ENCODE assay signal across 12 mouse cellular contexts in the genomic region with DNA sequence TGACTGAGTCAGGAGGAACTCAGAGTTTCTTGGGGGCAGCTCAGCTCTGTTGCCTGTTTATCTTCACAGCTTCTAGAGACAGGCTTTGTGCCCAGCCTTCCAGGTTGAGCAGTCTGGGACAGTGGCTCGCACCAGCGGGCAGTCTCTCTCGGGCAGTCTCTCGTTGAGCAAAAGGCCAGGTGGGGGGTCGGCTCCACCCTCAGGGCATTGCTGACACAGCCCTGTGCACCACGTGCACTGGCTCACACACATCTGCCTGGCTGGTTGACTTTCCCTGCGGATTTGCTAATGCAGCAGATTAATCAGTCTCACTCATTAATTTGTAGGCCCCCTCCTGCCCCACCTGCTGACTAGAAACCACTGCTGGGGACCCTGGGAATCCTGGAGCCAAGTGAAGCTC. TPM values are rescaled to one million over a fixed set of nuclear protein-coding genes. Genes with fewer than 3 reads are reported as not detected.
DNase-seq lines count a peak whose midpoint lies in the region; ATAC-seq and TF ChIP-seq lines count a peak whose summit lies in the region.
"Had no signal": no experiment of that assay in that cellular context is flagged by ENCODE, and none has a peak within 500 bp of the region (broad histone marks: within the 10 kb centered on the region; RNA-seq: fewer than 3 reads in every experiment).

No protein-coding gene starts in this region.

- H3K4me1 ChIP-seq in forebrain, embryonic 12.5 days: peaks cover 65% of the 10 kb centered on the region
- H3K4me1 ChIP-seq in forebrain, postnatal 0 days (ENCODE audit: insufficient read depth): peaks cover 9% of the 10 kb centered on the region
- peaks cover 52% of the 10 kb centered on the region for H3K4me1 ChIP-seq in hindbrain, embryonic 15.5 days (replicated peaks)
- peaks cover 32% of the 10 kb centered on the region for H3K4me1 ChIP-seq in heart, embryonic 10.5 days

- no peak overlapping the region; the same call in 1 of the 2 replicates for H3K9ac ChIP-seq in forebrain, embryonic 12.5 days
- no peak overlapping the region for H3K9ac ChIP-seq in forebrain, postnatal 0 days
- no peak overlapping the region for H3K9ac ChIP-seq in hindbrain, embryonic 15.5 days
- H3K9ac ChIP-seq: limb, embryonic 13.5 days had no signal

- peak overlapping the region; percentile 78; the same call in 1 of the 2 replicates for H3K27ac ChIP-seq in forebrain, embryonic 12.5 days
- no peak overlapping the region for H3K27ac ChIP-seq in forebrain, postnatal 0 days (ENCODE audit: low read depth, low read length)
- H3K27ac ChIP-seq in hindbrain, embryonic 15.5 days (replicated peaks): 0 out of 2 replicates have a peak overlapping the region, but pooled peaks have one; percentile 21
- H3K27ac ChIP-seq in heart, embryonic 10.5 days: no peak overlapping the region
- H3K27ac ChIP-seq: layer of hippocampus, adult 2 months; limb, embryonic 13.5 days; macrophage had no signal

- peak; percentile 4; the same call in 1 of the 2 replicates for ATAC-seq in forebrain, embryonic 12.5 days (ENCODE audit: low FRiP score)
- no peak for ATAC-seq in forebrain, postnatal 0 days
- no peak for ATAC-seq in hindbrain, embryonic 15.5 days (ENCODE audit: low FRiP score, low read depth)
- no peak for ATAC-seq in monocyte, adult 5-6 weeks (replicated peaks; ENCODE audit: insufficient number of reproducible peaks, low FRiP score, low TSS enrichment, poor library complexity, severe bottlenecking)

- no peaks in the 10 kb centered on the region for H3K36me3 ChIP-seq in forebrain, embryonic 12.5 days (replicated peaks)
- no peaks in the 10 kb centered on the region for H3K36me3 ChIP-seq in forebrain, postnatal 0 days (ENCODE audit: insufficient read depth)
- H3K36me3 ChIP-seq in hindbrain, embryonic 15.5 days: no peaks in the 10 kb centered on the region
- no peaks in the 10 kb centered on the region for H3K36me3 ChIP-seq in heart, embryonic 10.5 days
- H3K36me3 ChIP-seq: limb, embryonic 13.5 days had no signal

- WGBS in forebrain, embryonic 12.5 days: under 1% methylated on average over 7 of the region's 7 CpGs
- 7% methylated on average over 7 of the region's 7 CpGs for WGBS in forebrain, postnatal 0 days
- WGBS in hindbrain, embryonic 15.5 days: 7% methylated on average over 7 of the region's 7 CpGs
- 8% methylated on average over 7 of the region's 7 CpGs for WGBS in heart, embryonic 10.5 days

- no peak for TF ChIP-seq POLR2A in brain, embryonic 14.5 days (IDR thresholded peaks at IDR 0.05; ENCODE audit: borderline replicate concordance, extremely low read depth, insufficient read depth, insufficient read length, poor library complexity, severe bottlenecking)

- no peak overlapping the region for H3K4me2 ChIP-seq in forebrain, embryonic 12.5 days
- H3K4me2 ChIP-seq in forebrain, postnatal 0 days (ENCODE audit: low read depth): no peak overlapping the region
- no peak overlapping the region for H3K4me2 ChIP-seq in hindbrain, embryonic 15.5 days
- H3K4me2 ChIP-seq: limb, embryonic 13.5 days had no signal

- H3K27me3 ChIP-seq in forebrain, embryonic 12.5 days: peaks cover 45% of the 10 kb centered on the region
- no peaks in the 10 kb centered on the region; the same call in 1 of the 2 replicates for H3K27me3 ChIP-seq in forebrain, postnatal 0 days (ENCODE audit: insufficient read depth, low read length)
- no peaks in the 10 kb centered on the region for H3K27me3 ChIP-seq in hindbrain, embryonic 15.5 days
- H3K27me3 ChIP-seq in heart, embryonic 10.5 days (ENCODE audit: insufficient read depth, poor library complexity, severe bottlenecking): peaks cover 87% of the 10 kb centered on the region

- DNase-seq in forebrain, postnatal 0 days: no peak
- DNase-seq in brain, embryonic 14.5 days (ENCODE audit: low read depth): peak; percentile 52
- peak; percentile 21 for DNase-seq in mesoderm, embryonic 11.5 days (ENCODE audit: low read depth, low spot score)
- no peak for DNase-seq in heart, embryonic 10.5 days (ENCODE audit: low spot score)
- DNase-seq in right cerebral cortex, postnatal 36 days (ENCODE audit: low spot score in 2 of 2): no peak

- no peak for TF ChIP-seq CTCF in forebrain, postnatal 0 days (IDR thresholded peaks at IDR 0.05; ENCODE audit: low read depth)
- no peak for TF ChIP-seq CTCF in brain, embryonic 14.5 days (IDR thresholded peaks at IDR 0.05; ENCODE audit: borderline replicate concordance, extremely low read depth, insufficient read depth, insufficient read length)

- no peak overlapping the region for H3K4me3 ChIP-seq in forebrain, embryonic 12.5 days (replicated peaks)
- no peak overlapping the region for H3K4me3 ChIP-seq in forebrain, postnatal 0 days (ENCODE audit: low read depth, low read length)
- H3K4me3 ChIP-seq in hindbrain, embryonic 15.5 days: no peak overlapping the region
- no peak overlapping the region for H3K4me3 ChIP-seq in heart, embryonic 10.5 days
- H3K4me3 ChIP-seq: layer of hippocampus, adult 2 months; limb, embryonic 13.5 days had no signal

- no peaks in the 10 kb centered on the region for H3K9me3 ChIP-seq in forebrain, embryonic 12.5 days
- H3K9me3 ChIP-seq in forebrain, postnatal 0 days (ENCODE audit: low read length): no peaks in the 10 kb centered on the region
- H3K9me3 ChIP-seq in hindbrain, embryonic 15.5 days: no peaks in the 10 kb centered on the region
- H3K9me3 ChIP-seq in heart, embryonic 10.5 days: no peaks in the 10 kb centered on the region
- H3K9me3 ChIP-seq: limb, embryonic 13.5 days had no signal

RNA-seq across cellular contexts. Expression of gene Chrna4, which starts 1.4 kb away (rescaled TPM):
- 20.2 and 20.8 TPM in 2 replicates for polyA plus RNA-seq in forebrain, embryonic 12.5 days (2016; fragmentation: Nextera tagmentation; extraction: Ambion mirVana)
- 14.9 and 17.8 TPM in 2 replicates for total RNA-seq in forebrain, postnatal 0 days (2014; rRNA removed)
- 12.1 and 24.2 TPM in 2 replicates for polyA plus RNA-seq in forebrain, postnatal 0 days (2015; fragmentation: Nextera tagmentation; extraction: Ambion mirVana)
- 14.8 and 42.9 TPM in 2 replicates for polyA plus RNA-seq in brain, embryonic 14.5 days (2012; rRNA removed)
- polyA plus RNA-seq in hindbrain, embryonic 15.5 days (2015; fragmentation: Nextera tagmentation; extraction: Ambion mirVana): 40.7 and 42.0 TPM in 2 replicates
- not detected in 3 replicates for total RNA-seq in monocyte, adult 5-6 weeks (2017)
- polyA plus RNA-seq in heart, embryonic 10.5 days (2016; fragmentation: Nextera tagmentation; extraction: Ambion mirVana): 0.17 and 1.3 TPM in 2 replicates
- total RNA-seq: common myeloid progenitor, adult 5-6 weeks had no signal
- polyA plus RNA-seq: macrophage had no signal

RNA-seq across cellular contexts. Expression of gene Col20a1, which starts 55.6 kb away (rescaled TPM):
- 0.45 and 0.51 TPM in 2 replicates for polyA plus RNA-seq in forebrain, embryonic 12.5 days (2016; fragmentation: Nextera tagmentation; extraction: Ambion mirVana)
- total RNA-seq in forebrain, postnatal 0 days (2014; rRNA removed): 0.23 and 0.29 TPM in 2 replicates
- 0.09 and 0.17 TPM in 2 replicates for polyA plus RNA-seq in forebrain, postnatal 0 days (2015; fragmentation: Nextera tagmentation; extraction: Ambion mirVana)
- 0.98 and 1.2 TPM in 2 replicates for polyA plus RNA-seq in brain, embryonic 14.5 days (2012; rRNA removed)
- polyA plus RNA-seq in hindbrain, embryonic 15.5 days (2015; fragmentation: Nextera tagmentation; extraction: Ambion mirVana): 0.19 and 0.41 TPM in 2 replicates
- 0.68 to 1.5 TPM (median 1.1 TPM) in 3 replicates for total RNA-seq in monocyte, adult 5-6 weeks (2017)
- polyA plus RNA-seq in heart, embryonic 10.5 days (2016; fragmentation: Nextera tagmentation; extraction: Ambion mirVana): 0.11 and 0.20 TPM in 2 replicates
- total RNA-seq: common myeloid progenitor, adult 5-6 weeks had no signal

Comparison
In these comparisons a context has a peak if more than half of its experiments do, and no peak if none do; other contexts are left out.
1. H3K27ac ChIP-seq: peak in forebrain, embryonic 12.5 days (single experiment) and hindbrain, embryonic 15.5 days (single experiment); none in forebrain, postnatal 0 days (single experiment) and heart, embryonic 10.5 days (single experiment).
2. DNase-seq: peak in brain, embryonic 14.5 days (single experiment) and mesoderm, embryonic 11.5 days (single experiment); none in forebrain, postnatal 0 days (single experiment), heart, embryonic 10.5 days (single experiment) and right cerebral cortex, postnatal 36 days (0 of 2).